8 mouse cellular contexts compared by ENCODE assay signal in genomic region chr4:129406447-129406846, GRCm38 (mm10). TPM values are rescaled to one million over a fixed set of nuclear protein-coding genes. Genes with fewer than 3 reads are reported as not detected.
DNase-seq lines count a peak whose midpoint lies in the region; ATAC-seq and TF ChIP-seq lines count a peak whose summit lies in the region.

No protein-coding gene starts in this region.

- H3K9me3 ChIP-seq in forebrain, embryonic 12.5 days = no peaks in the 10 kb centered on the region
- no peaks in the 10 kb centered on the region for H3K9me3 ChIP-seq in heart, postnatal 0 days (replicated peaks; ENCODE audit: control insufficient read depth, low read length)
- no peaks in the 10 kb centered on the region for H3K9me3 ChIP-seq in liver, embryonic 14.5 days (ENCODE audit: control insufficient read depth, low read length)
- no peaks in the 10 kb centered on the region for H3K9me3 ChIP-seq in stomach, embryonic 15.5 days

- no peaks in the 10 kb centered on the region for H3K36me3 ChIP-seq in forebrain, embryonic 12.5 days (replicated peaks)
- no peaks in the 10 kb centered on the region for H3K36me3 ChIP-seq in heart, postnatal 0 days (replicated peaks; ENCODE audit: control insufficient read depth, insufficient read depth, low read length)
- H3K36me3 ChIP-seq in liver, embryonic 14.5 days (replicated peaks; ENCODE audit: control insufficient read depth, insufficient read depth, low read depth) = no peaks in the 10 kb centered on the region
- no peaks in the 10 kb centered on the region for H3K36me3 ChIP-seq in stomach, embryonic 15.5 days

- peak; percentile 67 for DNase-seq in heart, postnatal 0 days (ENCODE audit: low spot score)
- peak; percentile 86 for DNase-seq in kidney, postnatal 14 days
- DNase-seq in liver, embryonic 14.5 days (ENCODE audit: low read depth in 3 of 3, low spot score in 3 of 3) = peak in 2 of 3 experiments; percentile 10 to 35
- DNase-seq in natural killer cell, adult 2 months (ENCODE audit: low spot score in 2 of 2) = peak; percentile 11 to 27

- peak overlapping the region; percentile 65 for H3K4me2 ChIP-seq in forebrain, embryonic 12.5 days
- H3K4me2 ChIP-seq in heart, postnatal 0 days (ENCODE audit: low read depth, low read length) = peak overlapping the region; percentile 71
- peak overlapping the region; percentile 68 for H3K4me2 ChIP-seq in liver, embryonic 14.5 days (ENCODE audit: low read depth)
- peak overlapping the region; percentile 76 for H3K4me2 ChIP-seq in stomach, embryonic 15.5 days

- no peak overlapping the region for H3K27ac ChIP-seq in forebrain, embryonic 12.5 days
- H3K27ac ChIP-seq in heart, postnatal 0 days (ENCODE audit: low read depth) = no peak overlapping the region
- no peak overlapping the region for H3K27ac ChIP-seq in liver, embryonic 14.5 days
- H3K27ac ChIP-seq in stomach, embryonic 15.5 days = no peak overlapping the region

- H3K4me1 ChIP-seq in forebrain, embryonic 12.5 days = no peaks in the 10 kb centered on the region
- H3K4me1 ChIP-seq in heart, postnatal 0 days (ENCODE audit: control insufficient read depth, insufficient read depth) = no peaks in the 10 kb centered on the region
- H3K4me1 ChIP-seq in liver, embryonic 14.5 days (replicated peaks; ENCODE audit: control insufficient read depth in 2 of 2, insufficient read depth in 2 of 2, low read length in 1 of 2) = 0 out of 4 replicates have a peak, but pooled peaks cover 4 to 6% of the 10 kb centered on the region in 2 experiments
- H3K4me1 ChIP-seq in stomach, embryonic 15.5 days = 0 out of 2 replicates have a peak, but pooled peaks cover 5% of the 10 kb centered on the region

- no peak for TF ChIP-seq EP300 in heart, postnatal 0 days (IDR thresholded peaks at IDR 0.05; ENCODE audit: low read depth)
- TF ChIP-seq EP300 in liver, embryonic 14.5 days (IDR thresholded peaks at IDR 0.05; ENCODE audit: low read depth) = no peak

- 3% methylated on average over 25 of the region's 25 CpGs for WGBS in forebrain, embryonic 12.5 days
- 4% methylated on average over 25 of the region's 25 CpGs for WGBS in heart, postnatal 0 days
- WGBS in liver, embryonic 14.5 days (ENCODE audit: insufficient replicate concordance) = 3% methylated on average over 25 of the region's 25 CpGs
- 3% methylated on average over 25 of the region's 25 CpGs for WGBS in stomach, embryonic 15.5 days

- peak overlapping the region; percentile 37 for H3K4me3 ChIP-seq in forebrain, embryonic 12.5 days (replicated peaks)
- H3K4me3 ChIP-seq in heart, postnatal 0 days (ENCODE audit: low read depth, low read length) = peak overlapping the region; percentile 48
- peak overlapping the region; percentile 18 to 50; a peak in 3 of 4 replicates for H3K4me3 ChIP-seq in liver, embryonic 14.5 days (ENCODE audit: insufficient read depth in 1 of 2, low read depth in 2 of 2, low read length in 2 of 2)
- peak overlapping the region; percentile 41 for H3K4me3 ChIP-seq in stomach, embryonic 15.5 days (replicated peaks)

- peak overlapping the region; percentile 50 for H3K9ac ChIP-seq in forebrain, embryonic 12.5 days
- peak overlapping the region; percentile 54; the same call in 1 of the 2 replicates for H3K9ac ChIP-seq in heart, postnatal 0 days (replicated peaks; ENCODE audit: low read depth, low read length)
- H3K9ac ChIP-seq in liver, embryonic 14.5 days (replicated peaks) = peak overlapping the region; percentile 51
- H3K9ac ChIP-seq in stomach, embryonic 15.5 days = no peak overlapping the region

- ATAC-seq in CD4-positive, CD25-positive, alpha-beta regulatory T cell, adult 4 months = peak; percentile 89
- peak; percentile 58; the same call in 1 of the 2 replicates for ATAC-seq in cerebellum, adult (ENCODE audit: insufficient number of reproducible peaks, low FRiP score, low TSS enrichment)
- no peak for ATAC-seq in forebrain, embryonic 12.5 days (ENCODE audit: low FRiP score)
- ATAC-seq in heart, postnatal 0 days (ENCODE audit: insufficient read depth, low read depth) = peak; percentile 67
- ATAC-seq in liver, embryonic 14.5 days (ENCODE audit: insufficient read depth) = peak; percentile 60; the same call in 1 of the 2 replicates
- peak; percentile 63; the same call in 1 of the 2 replicates for ATAC-seq in stomach, embryonic 15.5 days (ENCODE audit: insufficient read depth, low FRiP score, low read depth)

- TF ChIP-seq CTCF in heart, postnatal 0 days (IDR thresholded peaks at IDR 0.05; ENCODE audit: low read depth) = no peak; the same call in 1 of the 2 replicates
- TF ChIP-seq CTCF in liver, embryonic 14.5 days (IDR thresholded peaks at IDR 0.05; ENCODE audit: low read depth) = peak; percentile 60

- peaks cover 18% of the 10 kb centered on the region for H3K27me3 ChIP-seq in forebrain, embryonic 12.5 days
- no peaks in the 10 kb centered on the region for H3K27me3 ChIP-seq in heart, postnatal 0 days (ENCODE audit: control insufficient read depth, insufficient read depth, low read length)
- H3K27me3 ChIP-seq in liver, embryonic 14.5 days (ENCODE audit: control insufficient read depth, insufficient read depth, low read length) = no peaks in the 10 kb centered on the region
- no peaks in the 10 kb centered on the region for H3K27me3 ChIP-seq in stomach, embryonic 15.5 days (replicated peaks)

RNA-seq across cellular contexts. Expression of gene Zbtb8a, which starts 28.5 kb away (rescaled TPM):
- polyA plus RNA-seq in CD4-positive, CD25-positive, alpha-beta regulatory T cell, adult 4 months (2017; shearing (Covaris generic)) = 1 to 10 TPM; 9.6 to 9.8 TPM
- polyA plus RNA-seq in forebrain, embryonic 12.5 days (2016; fragmentation: Nextera tagmentation; extraction: Ambion mirVana) = 10.6 and 10.9 TPM in 2 replicates
- total RNA-seq in heart, postnatal 0 days (2014; rRNA removed; ENCODE audit: low replicate concordance) = 14.0 and 15.4 TPM in 2 replicates
- polyA plus RNA-seq in heart, postnatal 0 days (2015; fragmentation: Nextera tagmentation; extraction: Ambion mirVana) = 7.0 TPM in 2 replicates
- 1.8 and 2.1 TPM in 2 replicates for polyA plus RNA-seq in liver, embryonic 14.5 days (2012; rRNA removed)
- 0.41 and 1.1 TPM in 2 replicates for polyA plus RNA-seq in liver, embryonic 14.5 days (2014; fragmentation: Nextera tagmentation; extraction: Ambion mirVana)
- 17.2 and 18.1 TPM in 2 replicates for polyA plus RNA-seq in stomach, embryonic 15.5 days (2015; fragmentation: Nextera tagmentation; extraction: Ambion mirVana)

RNA-seq across cellular contexts. Expression of gene Zbtb8b, which starts 34.2 kb away (rescaled TPM):
- polyA plus RNA-seq in CD4-positive, CD25-positive, alpha-beta regulatory T cell, adult 4 months (2017; shearing (Covaris generic)) = not detected
- 2.8 and 3.2 TPM in 2 replicates for polyA plus RNA-seq in forebrain, embryonic 12.5 days (2016; fragmentation: Nextera tagmentation; extraction: Ambion mirVana)
- 1.9 and 3.6 TPM in 2 replicates for total RNA-seq in heart, postnatal 0 days (2014; rRNA removed; ENCODE audit: low replicate concordance)
- 1.1 and 1.6 TPM in 2 replicates for polyA plus RNA-seq in heart, postnatal 0 days (2015; fragmentation: Nextera tagmentation; extraction: Ambion mirVana)
- polyA plus RNA-seq in liver, embryonic 14.5 days (2012; rRNA removed) = 0.31 and 0.39 TPM in 2 replicates
- 0.80 and 0.91 TPM in 2 replicates for polyA plus RNA-seq in liver, embryonic 14.5 days (2014; fragmentation: Nextera tagmentation; extraction: Ambion mirVana)
- polyA plus RNA-seq in stomach, embryonic 15.5 days (2015; fragmentation: Nextera tagmentation; extraction: Ambion mirVana) = 1.5 and 1.7 TPM in 2 replicates

RNA-seq across cellular contexts. Expression of gene Bsdc1, which starts 54.9 kb away (rescaled TPM):
- 10 to 100 TPM; 30.8 to 37.9 TPM for polyA plus RNA-seq in CD4-positive, CD25-positive, alpha-beta regulatory T cell, adult 4 months (2017; shearing (Covaris generic))
- polyA plus RNA-seq in forebrain, embryonic 12.5 days (2016; fragmentation: Nextera tagmentation; extraction: Ambion mirVana) = 27.3 and 29.4 TPM in 2 replicates
- 46.3 and 58.4 TPM in 2 replicates for total RNA-seq in heart, postnatal 0 days (2014; rRNA removed; ENCODE audit: low replicate concordance)
- polyA plus RNA-seq in heart, postnatal 0 days (2015; fragmentation: Nextera tagmentation; extraction: Ambion mirVana) = 18.7 and 20.1 TPM in 2 replicates
- 30.5 and 34.7 TPM in 2 replicates for polyA plus RNA-seq in liver, embryonic 14.5 days (2012; rRNA removed)
- 52.1 and 52.4 TPM in 2 replicates for polyA plus RNA-seq in liver, embryonic 14.5 days (2014; fragmentation: Nextera tagmentation; extraction: Ambion mirVana)
- polyA plus RNA-seq in stomach, embryonic 15.5 days (2015; fragmentation: Nextera tagmentation; extraction: Ambion mirVana) = 24.4 and 27.0 TPM in 2 replicates

Comparison
In these comparisons a context has a peak if more than half of its experiments do, and no peak if none do; other contexts are left out.
1. DNase-seq: peak in every context shown above with its lines; median percentile 86 in kidney, postnatal 14 days; 67 in heart, postnatal 0 days; 22 in liver, embryonic 14.5 days; 19 in natural killer cell, adult 2 months.